Mouse (Mus musculus): ENCODE measurements around the gene Abhd12. TPM values are rescaled to one million over a fixed set of nuclear protein-coding genes. Genes with fewer than 3 reads are reported as not detected.
A peak's percentile ranks its signal among the peaks of the same experiment; 100 is the strongest.

Gene Abhd12
- polyA plus RNA-seq, 1 experiment from 2014 or later = 63.5 TPM

DNA sequence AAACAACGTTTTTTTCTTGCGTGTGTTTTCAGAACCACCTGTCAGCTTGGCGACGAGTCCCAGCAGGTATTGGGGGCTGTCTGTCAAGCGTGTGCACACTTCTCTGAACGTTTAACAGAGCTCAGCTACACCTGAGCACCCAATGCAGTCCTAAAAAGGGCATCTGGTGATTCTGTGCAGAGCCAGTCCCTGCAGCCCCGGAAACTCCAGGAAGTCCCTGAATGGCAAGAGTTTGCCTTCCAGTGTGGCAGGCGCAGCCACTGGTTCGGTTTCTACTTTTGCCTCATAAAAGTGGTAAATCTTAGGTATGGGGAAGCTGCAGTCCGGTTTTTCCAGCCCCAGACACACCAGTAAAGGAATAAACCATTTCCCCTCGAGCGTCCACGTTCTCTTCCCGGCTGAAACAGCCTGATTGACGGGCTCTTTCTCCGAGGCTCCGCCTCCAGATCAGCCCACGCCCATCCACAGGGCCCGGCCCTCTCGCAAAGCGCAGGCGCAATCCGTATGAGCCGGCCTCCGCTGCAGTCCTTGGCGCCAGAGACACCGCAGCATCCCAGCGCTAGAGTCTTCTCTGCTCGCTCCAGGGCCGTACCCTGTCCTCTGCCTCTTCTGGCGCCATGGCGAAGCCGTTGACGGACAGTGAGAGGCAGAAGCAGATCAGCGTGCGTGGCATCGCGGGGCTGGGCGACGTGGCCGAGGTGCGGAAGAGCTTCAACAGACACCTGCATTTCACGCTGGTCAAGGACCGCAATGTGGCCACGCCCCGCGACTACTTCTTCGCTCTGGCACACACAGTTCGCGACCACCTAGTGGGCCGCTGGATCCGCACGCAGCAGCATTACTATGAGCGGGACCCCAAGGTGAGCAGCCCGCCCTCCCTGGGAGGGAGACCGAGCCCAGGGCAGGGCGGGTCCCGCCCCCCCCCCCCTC lies 118.0 kb downstream of the Abhd12 start, which contains the start of gene Pygb:
Gene Pygb (plus strand): TSS at position 485 of the 930 bp plus-strand sequence.
- peak within 1 kb of the TSS; percentile 85 for H3K4me3 ChIP-seq (replicated peaks)
- peak within 1 kb of the TSS; percentile 87 for H3K4me2 ChIP-seq
- H3K4me1 ChIP-seq = peaks cover 44% of the 10 kb centered on the region
- H3K27ac ChIP-seq = peak within 1 kb of the TSS; percentile 90
- H3K9ac ChIP-seq = peak within 1 kb of the TSS; percentile 65
- peaks cover 6% of the 10 kb centered on the region; the same call in 1 of the 2 replicates for H3K36me3 ChIP-seq
- H3K27me3 ChIP-seq = no peaks in the 10 kb centered on the region
- 1% methylated on average over 58 of the region's 58 CpGs for WGBS
- ATAC-seq (replicated peaks; ENCODE audit: low FRiP score) = peak; percentile 96
- no peaks in the 10 kb centered on the region for H3K9me3 ChIP-seq (replicated peaks)

DNA sequence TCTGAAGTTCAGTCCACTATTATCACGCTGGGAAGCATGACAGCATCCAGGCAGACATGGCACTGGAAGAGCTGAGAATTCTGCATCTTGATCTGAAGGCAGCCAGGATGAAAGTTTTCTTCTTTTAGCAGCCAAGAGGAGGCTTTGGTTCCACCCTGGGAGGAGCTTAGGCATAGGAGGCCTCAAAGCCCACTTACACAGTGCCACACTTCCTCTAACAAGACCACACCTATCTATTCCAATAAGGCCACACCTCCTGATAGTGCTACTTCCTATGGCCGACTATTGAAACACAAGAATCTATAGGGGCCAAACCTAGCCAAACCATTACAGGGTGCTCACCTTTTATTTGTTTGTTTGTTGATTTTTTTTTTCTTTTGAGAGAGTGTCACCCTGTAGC lies 121.7 kb downstream of the Abhd12 start:
- no peak overlapping the region for H3K4me2 ChIP-seq
- no peak for ATAC-seq (replicated peaks; ENCODE audit: low FRiP score)
- H3K9me3 ChIP-seq (replicated peaks) = no peaks in the 10 kb centered on the region
- H3K36me3 ChIP-seq = no peaks in the 10 kb centered on the region
- H3K4me3 ChIP-seq (replicated peaks) = no peak overlapping the region
- H3K4me1 ChIP-seq = peaks cover 27% of the 10 kb centered on the region
- no peak overlapping the region for H3K27ac ChIP-seq
- H3K27me3 ChIP-seq = no peaks in the 10 kb centered on the region
- WGBS = 80% methylated on average over 2 of the region's 2 CpGs
- H3K9ac ChIP-seq = no peak overlapping the region

Other genes with a start within 250 kb of the Abhd12 start
- 9.5 and 9.9 TPM in 2 replicates for gene Acss1, start 236.2 kb downstream of the Abhd12 start, polyA plus RNA-seq (2015; fragmentation: Nextera tagmentation; extraction: Ambion mirVana)
- not detected in 2 replicates for gene Vsx1, start 215.4 kb downstream of the Abhd12 start, polyA plus RNA-seq (2015; fragmentation: Nextera tagmentation; extraction: Ambion mirVana)
- gene Entpd6, start 155.7 kb downstream of the Abhd12 start, polyA plus RNA-seq (2015; fragmentation: Nextera tagmentation; extraction: Ambion mirVana) = 27.8 and 31.7 TPM in 2 replicates
- 77.3 and 88.3 TPM in 2 replicates for gene Pygb, start 118.0 kb downstream of the Abhd12 start, polyA plus RNA-seq (2015; fragmentation: Nextera tagmentation; extraction: Ambion mirVana)
- 49.3 TPM in 2 replicates for gene Gins1, start 659 bp upstream of the Abhd12 start, polyA plus RNA-seq (2015; fragmentation: Nextera tagmentation; extraction: Ambion mirVana)
- 14.0 and 14.7 TPM in 2 replicates for gene Ninl, start 134.6 kb upstream of the Abhd12 start, polyA plus RNA-seq (2015; fragmentation: Nextera tagmentation; extraction: Ambion mirVana)
- gene Nanp, start 134.7 kb upstream of the Abhd12 start, polyA plus RNA-seq (2015; fragmentation: Nextera tagmentation; extraction: Ambion mirVana) = 48.1 and 54.6 TPM in 2 replicates
- gene Gm14151, start 187.6 kb upstream of the Abhd12 start, polyA plus RNA-seq (2015; fragmentation: Nextera tagmentation; extraction: Ambion mirVana) = not detected in 2 replicates
- not detected in 2 replicates for gene Gm14147, start 193.5 kb upstream of the Abhd12 start, polyA plus RNA-seq (2015; fragmentation: Nextera tagmentation; extraction: Ambion mirVana)